Mouse (Mus musculus): ENCODE results near the gene Add2.

- TF ChIP-seq CTCF (IDR thresholded peaks at IDR 0.05; ENCODE audit: control insufficient read depth, insufficient read depth, insufficient replicate concordance, low read depth, low read length) (peak; percentile 99), POLR2A (IDR thresholded peaks at IDR 0.05; ENCODE audit: control insufficient read depth, low read depth, low read length) (peak; percentile 94)
Measured at GRCm38 (mm10) chr6:86003405-86003925, 25.0 kb upstream of the Add2 start.
